Comparison of ENCODE assay signal across 16 mouse cellular contexts in the genomic region with DNA sequence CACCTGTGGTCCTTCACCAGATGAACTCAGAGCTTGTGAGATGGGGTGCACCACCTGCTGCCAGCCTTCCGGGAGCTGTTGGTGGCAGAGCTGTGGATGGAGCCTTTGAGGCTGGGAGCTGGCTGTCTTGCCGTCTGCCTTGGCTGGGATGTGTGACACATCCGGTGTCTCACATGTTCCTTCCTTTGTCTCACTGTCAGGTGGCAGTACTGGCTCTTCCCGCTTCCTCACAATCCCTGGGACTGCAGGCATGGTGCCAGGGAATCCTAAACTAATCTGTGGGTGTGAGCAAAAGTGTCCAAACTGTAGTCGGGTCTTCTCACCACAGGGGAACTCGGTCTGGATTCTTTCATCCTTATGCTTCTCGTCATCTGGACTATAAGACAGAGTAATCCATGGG.
DNase-seq lines count a peak whose midpoint lies in the region; ATAC-seq and TF ChIP-seq lines count a peak whose summit lies in the region.
"Had no signal": no experiment of that assay in that cellular context is flagged by ENCODE, and none has a peak within 500 bp of the region (broad histone marks: within the 10 kb centered on the region; RNA-seq: fewer than 3 reads in every experiment).

No protein-coding gene starts in this region.

- no peak for ATAC-seq in heart, embryonic 12.5 days (ENCODE audit: insufficient number of reproducible peaks, low FRiP score)
- no peak for ATAC-seq in lung, postnatal 0 days
- ATAC-seq in intestine, postnatal 0 days: no peak
- ATAC-seq: intestine, embryonic 16.5 days had no signal

- DNase-seq in adrenal gland, postnatal 14 days: peak; percentile 29
- no peak for DNase-seq in adrenal gland, adult 18-20 months (ENCODE audit: low spot score in 2 of 2)
- DNase-seq in heart, embryonic 10.5 days (ENCODE audit: low spot score): no peak
- DNase-seq in lung, postnatal 14 days: peak; percentile 28
- DNase-seq in lung, postnatal 0 days (ENCODE audit: low spot score): no peak
- DNase-seq in cerebellum, adult 8-10 months: peak; percentile 9
- DNase-seq: adrenal gland, adult 2 months; gastrocnemius, postnatal 14 days; layer of hippocampus, postnatal 36 days; retina, postnatal 1 day had no signal

- no peak overlapping the region for H3K4me2 ChIP-seq in heart, embryonic 12.5 days
- H3K4me2 ChIP-seq in lung, postnatal 0 days (replicated peaks; ENCODE audit: low read depth, low read length): no peak overlapping the region
- no peak overlapping the region for H3K4me2 ChIP-seq in intestine, postnatal 0 days (replicated peaks; ENCODE audit: low read depth)
- H3K4me2 ChIP-seq: embryonic facial prominence, embryonic 12.5 days had no signal

- no peak for TF ChIP-seq EP300 in lung, postnatal 0 days (IDR thresholded peaks at IDR 0.05)

- no peaks in the 10 kb centered on the region for H3K9me3 ChIP-seq in heart, embryonic 12.5 days (replicated peaks)
- no peaks in the 10 kb centered on the region for H3K9me3 ChIP-seq in heart, embryonic 10.5 days
- no peaks in the 10 kb centered on the region for H3K9me3 ChIP-seq in lung, postnatal 0 days (ENCODE audit: low read length)
- H3K9me3 ChIP-seq in intestine, postnatal 0 days (ENCODE audit: control insufficient read depth): no peaks in the 10 kb centered on the region
- H3K9me3 ChIP-seq: embryonic facial prominence, embryonic 12.5 days; forebrain, embryonic 10.5 days had no signal

- H3K27ac ChIP-seq in heart, embryonic 12.5 days (ENCODE audit: poor library complexity, severe bottlenecking): 0 out of 2 replicates have a peak overlapping the region, but pooled peaks have one; percentile 6
- H3K27ac ChIP-seq in heart, embryonic 10.5 days: no peak overlapping the region
- no peak overlapping the region for H3K27ac ChIP-seq in lung, postnatal 0 days (ENCODE audit: low read length)
- H3K27ac ChIP-seq in intestine, postnatal 0 days (ENCODE audit: low read depth, low read length): no peak overlapping the region
- H3K27ac ChIP-seq: embryonic facial prominence, embryonic 12.5 days; forebrain, embryonic 10.5 days; liver, embryonic 14.5 days had no signal

- no peaks in the 10 kb centered on the region for H3K27me3 ChIP-seq in heart, embryonic 12.5 days (replicated peaks)
- H3K27me3 ChIP-seq in heart, embryonic 10.5 days (ENCODE audit: insufficient read depth, poor library complexity, severe bottlenecking): no peaks in the 10 kb centered on the region
- no peaks in the 10 kb centered on the region for H3K27me3 ChIP-seq in lung, postnatal 0 days (replicated peaks; ENCODE audit: insufficient read depth, low read length)
- no peaks in the 10 kb centered on the region for H3K27me3 ChIP-seq in intestine, postnatal 0 days (replicated peaks; ENCODE audit: control insufficient read depth, insufficient read depth, low read length)
- H3K27me3 ChIP-seq: embryonic facial prominence, embryonic 12.5 days had no signal

- WGBS in heart, embryonic 12.5 days: 37% methylated on average over 7 of the region's 7 CpGs
- 60% methylated on average over 7 of the region's 7 CpGs for WGBS in heart, embryonic 10.5 days
- 54% methylated on average over 7 of the region's 7 CpGs for WGBS in lung, postnatal 0 days
- WGBS in intestine, postnatal 0 days: 70% methylated on average over 7 of the region's 7 CpGs

- H3K4me3 ChIP-seq in heart, embryonic 12.5 days: no peak overlapping the region
- H3K4me3 ChIP-seq in heart, embryonic 10.5 days: no peak overlapping the region
- no peak overlapping the region for H3K4me3 ChIP-seq in lung, postnatal 0 days (ENCODE audit: low read depth, low read length)
- H3K4me3 ChIP-seq in intestine, postnatal 0 days (ENCODE audit: low read depth, low read length): no peak overlapping the region
- H3K4me3 ChIP-seq: embryonic facial prominence, embryonic 12.5 days; forebrain, embryonic 10.5 days had no signal

- H3K9ac ChIP-seq in heart, embryonic 12.5 days: no peak overlapping the region
- no peak overlapping the region for H3K9ac ChIP-seq in lung, postnatal 0 days (replicated peaks; ENCODE audit: low read depth)
- no peak overlapping the region for H3K9ac ChIP-seq in intestine, postnatal 0 days (ENCODE audit: low read depth, low read length)
- H3K9ac ChIP-seq: embryonic facial prominence, embryonic 12.5 days; liver, embryonic 14.5 days had no signal

- no peak for TF ChIP-seq CTCF in lung, postnatal 0 days (IDR thresholded peaks at IDR 0.05)
- TF ChIP-seq CTCF in intestine, postnatal 0 days (IDR thresholded peaks at IDR 0.05; ENCODE audit: low read depth): no peak

- peaks cover 74% of the 10 kb centered on the region for H3K4me1 ChIP-seq in heart, embryonic 12.5 days (replicated peaks)
- peaks cover 68% of the 10 kb centered on the region for H3K4me1 ChIP-seq in heart, embryonic 10.5 days
- H3K4me1 ChIP-seq in lung, postnatal 0 days (ENCODE audit: insufficient read depth, low read depth, low read length): peaks cover 14% of the 10 kb centered on the region; the same call in 1 of the 2 replicates
- H3K4me1 ChIP-seq in intestine, postnatal 0 days (replicated peaks; ENCODE audit: control insufficient read depth, insufficient read depth, low read length): peaks cover 2% of the 10 kb centered on the region; the same call in 1 of the 2 replicates

- H3K36me3 ChIP-seq in heart, embryonic 12.5 days: no peaks in the 10 kb centered on the region
- no peaks in the 10 kb centered on the region for H3K36me3 ChIP-seq in heart, embryonic 10.5 days
- H3K36me3 ChIP-seq in lung, postnatal 0 days (ENCODE audit: insufficient read depth, low read length): no peaks in the 10 kb centered on the region
- no peaks in the 10 kb centered on the region for H3K36me3 ChIP-seq in intestine, postnatal 0 days (ENCODE audit: control insufficient read depth, insufficient read depth)
- H3K36me3 ChIP-seq: embryonic facial prominence, embryonic 12.5 days; forebrain, embryonic 10.5 days had no signal

Comparison
In these comparisons a context has a peak if more than half of its experiments do, and no peak if none do; other contexts are left out.
1. DNase-seq: peak in adrenal gland, postnatal 14 days (single experiment), lung, postnatal 14 days (single experiment) and cerebellum, adult 8-10 months (single experiment); none in adrenal gland, adult 18-20 months (0 of 2), heart, embryonic 10.5 days (single experiment) and lung, postnatal 0 days (single experiment).